Mouse (Mus musculus) limb, embryonic 12.5 days (tissue): ENCODE results near the gene Micu1. TPM values are rescaled to one million over a fixed set of nuclear protein-coding genes. Genes with fewer than 3 reads are reported as not detected.

Experiments
- ATAC-seq: fragments of 200-750 bp; cut with Nextera tagmentation; 2 replicates; pipeline ENCODE4 v1.8.0; 2017; ENCODE audit warnings: low read depth, moderate TSS enrichment; ENCODE audit not compliant: insufficient number of reproducible peaks, insufficient read depth, low FRiP score, low TSS enrichment
- H3K27ac ChIP-seq: fragments of 300-500 bp; sonication (generic); 2 replicates; pipeline ENCODE4 v1.5.1; 2016; ENCODE audit warnings: mild to moderate bottlenecking, moderate library complexity
- H3K27me3 ChIP-seq: fragments of 300-500 bp; sonication (generic); 2 replicates; pipeline ENCODE4 v1.6.1; 2016; ENCODE audit warnings: mild to moderate bottlenecking, moderate library complexity
- H3K36me3 ChIP-seq: fragments of 300-500 bp; sonication (generic); 2 replicates; pipeline ENCODE4 v1.6.1; 2016; ENCODE audit warnings: mild to moderate bottlenecking, moderate library complexity
- H3K4me1 ChIP-seq: fragments of 300-500 bp; sonication (generic); replicated peaks from 2 replicates; pipeline ENCODE4 v1.6.1; 2016
- H3K4me2 ChIP-seq: fragments of 300-500 bp; sonication (generic); 2 replicates; pipeline ENCODE4 v1.6.1; 2016; ENCODE audit warnings: mild to moderate bottlenecking, moderate library complexity
- H3K4me3 ChIP-seq: fragments of 300-500 bp; sonication (generic); replicated peaks from 2 replicates; pipeline ENCODE4 v1.5.1; 2016; ENCODE audit warnings: mild to moderate bottlenecking
- H3K9ac ChIP-seq: fragments of 300-500 bp; sonication (generic); replicated peaks from 2 replicates; pipeline ENCODE4 v1.6.1; 2016; ENCODE audit warnings: mild to moderate bottlenecking, moderate library complexity
- H3K9me3 ChIP-seq: fragments of 300-500 bp; sonication (generic); 2 replicates; pipeline ENCODE4 v1.6.1; 2016; ENCODE audit warnings: mild to moderate bottlenecking, moderate library complexity
- WGBS: fragments of 180-500 bp; shearing (Covaris S2); methylation state at CpG from one replicate; pipeline ENCODE4 v1.1.7; 2016; 5-methylcytosine and 5-hydroxymethylcytosine counted together
- polyA plus RNA-seq: library from polyadenylated mRNA; unstranded; fragments of >200 nt; fragmentation: Nextera tagmentation; extraction: Ambion mirVana; gene quantifications from 2 replicates; pipeline ENCODE4 v1.2.1, GENCODE M21; 2016

The Micu1 gene
- polyA plus RNA-seq, 1 experiment from 2014 or later: 80.5 TPM

DNA sequence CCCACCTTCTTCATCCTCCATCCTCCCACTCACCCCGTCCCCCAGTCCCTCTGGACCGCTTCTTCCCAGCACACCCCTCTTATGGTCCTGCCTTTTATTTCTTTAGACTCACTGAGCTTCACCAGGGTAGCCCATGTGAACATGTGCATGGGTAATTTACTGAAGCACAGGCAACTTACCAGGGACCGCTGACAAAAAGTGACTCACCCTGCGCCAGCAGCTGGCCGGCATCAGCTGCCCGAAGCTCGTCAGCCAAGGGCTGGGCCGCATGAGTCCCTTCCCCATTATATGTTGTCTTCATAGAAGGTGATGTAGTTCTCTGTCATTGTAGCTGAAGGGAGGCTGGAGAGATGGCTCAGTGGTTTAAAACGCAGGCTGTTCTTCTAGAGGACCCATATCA, 111.5 kb downstream of the Micu1 start:
- Histone ChIP-seq H3K4me2 (no peak overlapping the region), H3K4me1 (peaks cover 9% of the 10 kb centered on the region; the same call in 1 of the 2 replicates), H3K4me3 (no peak overlapping the region), H3K27me3 (no peaks in the 10 kb centered on the region), H3K36me3 (peaks cover 18% of the 10 kb centered on the region; the same call in 1 of the 2 replicates), H3K9me3 (no peaks in the 10 kb centered on the region), H3K27ac (no peak overlapping the region), H3K9ac (no peak overlapping the region)
- WGBS: 92% methylated on average over 9 of the region's 9 CpGs
- no peak for ATAC-seq

DNA sequence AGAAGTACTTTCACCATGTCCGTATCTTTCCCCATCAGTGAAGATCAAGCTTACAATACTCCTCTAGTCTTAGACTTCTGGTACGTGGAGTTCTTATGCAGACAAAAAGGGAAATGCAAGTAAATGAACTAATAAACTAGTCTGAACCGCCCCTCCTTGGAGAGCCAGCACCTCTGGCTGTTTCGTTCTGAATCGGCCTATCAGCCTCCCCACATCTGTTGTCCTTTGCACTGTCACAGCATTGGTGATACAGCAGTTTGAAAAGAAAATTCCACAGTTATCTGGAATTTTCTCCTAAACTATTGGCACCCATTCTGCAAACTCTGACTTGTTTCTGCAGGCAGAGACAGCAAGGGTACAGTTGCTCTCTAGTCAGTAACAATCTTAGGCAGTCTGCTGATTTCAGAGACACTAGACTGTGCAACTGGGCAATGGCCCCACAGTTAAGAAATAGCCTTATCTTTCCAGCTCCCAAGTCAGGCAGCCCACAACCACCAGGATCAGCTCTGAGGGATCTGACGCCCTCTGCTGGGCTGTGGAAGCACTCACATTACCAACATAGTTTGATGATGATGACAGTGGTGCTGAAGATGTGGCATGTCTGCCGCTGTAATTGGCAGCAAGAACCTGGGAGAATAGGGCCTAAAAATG, 112.4 kb downstream of the Micu1 start:
- 79% methylated on average over 7 of the region's 7 CpGs for WGBS
- no peak for ATAC-seq
- Histone ChIP-seq H3K9me3 (no peaks in the 10 kb centered on the region), H3K9ac (no peak overlapping the region), H3K27ac (no peak overlapping the region), H3K4me3 (no peak overlapping the region), H3K4me2 (no peak overlapping the region), H3K36me3 (peaks cover 18% of the 10 kb centered on the region; the same call in 1 of the 2 replicates), H3K27me3 (no peaks in the 10 kb centered on the region), H3K4me1 (peaks cover 9% of the 10 kb centered on the region; the same call in 1 of the 2 replicates)

DNA sequence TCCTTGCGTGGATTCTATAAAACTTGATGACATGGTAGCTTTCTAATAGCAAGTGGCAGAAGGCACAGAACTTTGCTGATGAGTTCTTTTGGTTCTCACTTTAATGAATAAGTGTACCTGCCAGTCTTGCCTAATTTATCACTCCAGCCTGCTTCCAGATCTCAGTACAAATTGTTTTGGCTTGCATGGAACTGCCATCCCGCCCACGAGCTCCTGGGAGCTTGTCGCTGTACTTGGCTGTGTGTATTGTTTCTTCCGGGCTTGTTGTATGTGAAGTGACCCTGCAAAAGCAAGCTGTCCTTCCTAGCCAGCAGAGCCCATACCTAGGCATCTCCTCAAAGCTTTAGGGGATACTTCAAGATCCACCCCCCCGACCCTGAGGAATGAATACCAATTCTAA, 114.3 kb downstream of the Micu1 start:
- no peak overlapping the region for H3K4me2 ChIP-seq
- H3K9ac ChIP-seq: no peak overlapping the region
- no peak for ATAC-seq
- H3K27ac ChIP-seq: no peak overlapping the region
- peaks cover 10% of the 10 kb centered on the region; the same call in 1 of the 2 replicates for H3K36me3 ChIP-seq
- H3K9me3 ChIP-seq: no peaks in the 10 kb centered on the region
- WGBS: 83% methylated on average over 6 of the region's 6 CpGs
- H3K4me1 ChIP-seq: peaks cover 9% of the 10 kb centered on the region; the same call in 1 of the 2 replicates
- H3K4me3 ChIP-seq: no peak overlapping the region
- H3K27me3 ChIP-seq: no peaks in the 10 kb centered on the region

DNA sequence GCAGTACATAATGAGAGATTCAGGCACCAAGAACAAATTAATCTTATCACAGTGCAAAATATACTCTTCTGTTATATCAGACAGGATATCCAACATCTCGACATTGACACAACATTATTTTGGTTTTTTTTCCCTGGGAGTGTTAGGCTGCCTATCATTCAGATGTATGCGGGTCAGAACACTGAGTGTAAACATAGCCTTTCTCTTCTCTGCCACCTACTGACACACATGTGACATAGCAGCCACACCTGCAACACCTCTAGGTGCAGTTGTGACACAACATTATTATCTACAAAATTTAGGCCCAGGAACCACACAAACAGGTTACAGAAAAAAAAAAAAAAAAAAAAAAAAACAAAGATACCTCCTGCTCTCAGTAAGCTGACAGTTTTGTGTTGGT, 115.3 kb downstream of the Micu1 start:
- no peaks in the 10 kb centered on the region for H3K9me3 ChIP-seq
- WGBS: 44% methylated on average over 2 of the region's 2 CpGs
- H3K36me3 ChIP-seq: peaks cover 8% of the 10 kb centered on the region; the same call in 1 of the 2 replicates
- no peak overlapping the region for H3K27ac ChIP-seq
- H3K27me3 ChIP-seq: no peaks in the 10 kb centered on the region
- H3K4me3 ChIP-seq: no peak overlapping the region
- ATAC-seq: no peak
- no peak overlapping the region for H3K4me2 ChIP-seq
- H3K4me1 ChIP-seq: peaks cover 9% of the 10 kb centered on the region; the same call in 1 of the 2 replicates
- no peak overlapping the region for H3K9ac ChIP-seq

DNA sequence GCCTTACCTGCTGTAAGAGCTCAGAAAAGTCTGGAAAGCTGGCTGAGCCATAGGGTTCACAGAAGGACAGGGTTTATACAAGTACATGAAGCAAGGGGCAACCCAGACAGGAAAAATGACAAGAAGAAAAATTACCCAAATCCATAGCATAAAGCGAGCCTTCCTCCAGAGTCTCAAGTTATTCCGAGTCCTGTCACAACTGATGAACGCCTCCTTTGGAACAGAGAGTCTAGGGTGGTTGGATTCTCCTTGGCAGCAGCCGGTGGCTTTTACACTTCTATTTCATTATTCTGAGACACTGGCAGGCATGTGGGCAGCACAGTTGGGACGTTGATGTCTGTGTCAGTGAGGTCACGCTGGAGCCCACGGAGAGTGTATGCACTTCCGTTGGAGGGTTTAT, 115.7 kb downstream of the Micu1 start:
- no peaks in the 10 kb centered on the region for H3K9me3 ChIP-seq
- peaks cover 8% of the 10 kb centered on the region; the same call in 1 of the 2 replicates for H3K36me3 ChIP-seq
- no peak overlapping the region for H3K9ac ChIP-seq
- peaks cover 9% of the 10 kb centered on the region; the same call in 1 of the 2 replicates for H3K4me1 ChIP-seq
- no peak for ATAC-seq
- H3K27ac ChIP-seq: no peak overlapping the region
- H3K4me3 ChIP-seq: no peak overlapping the region
- H3K4me2 ChIP-seq: no peak overlapping the region
- no peaks in the 10 kb centered on the region for H3K27me3 ChIP-seq
- WGBS: 91% methylated on average over 8 of the region's 8 CpGs

DNA sequence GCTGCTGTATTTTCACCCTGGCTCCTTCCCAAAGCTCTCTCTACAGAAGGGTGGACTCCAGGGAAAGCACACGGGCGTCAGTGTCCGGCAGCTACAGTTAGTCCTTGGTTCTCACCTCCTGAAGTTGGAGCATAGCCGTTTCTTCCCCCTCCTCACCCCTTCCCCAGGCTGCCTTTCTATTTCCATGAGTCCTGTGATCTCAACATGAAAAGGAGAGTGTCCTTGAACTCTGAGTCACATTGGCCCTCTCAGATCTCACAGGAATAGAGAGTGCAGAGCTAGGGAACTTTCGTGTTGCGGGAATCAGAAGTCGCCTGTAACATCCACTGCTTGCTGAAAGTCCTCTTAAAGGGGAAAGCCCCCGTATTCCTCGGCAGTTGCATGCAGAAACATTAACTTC, 116.9 kb downstream of the Micu1 start:
- H3K4me2 ChIP-seq: no peak overlapping the region
- H3K27ac ChIP-seq: no peak overlapping the region
- no peak overlapping the region for H3K9ac ChIP-seq
- no peak for ATAC-seq
- H3K9me3 ChIP-seq: no peaks in the 10 kb centered on the region
- no peaks in the 10 kb centered on the region for H3K27me3 ChIP-seq
- 77% methylated on average over 9 of the region's 9 CpGs for WGBS
- H3K4me1 ChIP-seq: peaks cover 4% of the 10 kb centered on the region; the same call in 1 of the 2 replicates
- no peak overlapping the region for H3K4me3 ChIP-seq
- peaks cover 4% of the 10 kb centered on the region; the same call in 1 of the 2 replicates for H3K36me3 ChIP-seq

DNA sequence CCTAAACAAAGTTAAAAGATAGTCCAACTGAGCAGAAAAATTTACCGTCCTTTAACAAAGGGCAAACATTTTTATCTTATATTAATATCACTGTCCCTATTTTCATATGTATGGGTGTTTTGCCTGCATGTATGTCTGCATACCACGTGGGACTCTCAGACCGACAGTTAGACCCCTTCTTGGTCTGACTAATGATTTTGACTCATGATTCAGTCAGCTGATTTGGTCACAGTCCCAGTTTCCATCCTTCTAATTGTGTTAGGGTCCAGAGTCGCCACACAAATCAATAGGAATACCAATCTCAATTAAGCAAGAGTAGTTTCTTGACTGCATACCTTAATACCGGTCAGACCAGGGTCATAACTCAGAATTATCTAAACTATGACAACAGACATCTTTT, 118.6 kb downstream of the Micu1 start:
- H3K9ac ChIP-seq: no peak overlapping the region
- H3K4me1 ChIP-seq: peaks cover 4% of the 10 kb centered on the region; the same call in 1 of the 2 replicates
- no peak overlapping the region for H3K4me3 ChIP-seq
- ATAC-seq: no peak
- H3K27me3 ChIP-seq: no peaks in the 10 kb centered on the region
- H3K36me3 ChIP-seq: peaks cover 4% of the 10 kb centered on the region; the same call in 1 of the 2 replicates
- no peak overlapping the region for H3K4me2 ChIP-seq
- H3K27ac ChIP-seq: no peak overlapping the region
- no peaks in the 10 kb centered on the region for H3K9me3 ChIP-seq
- WGBS: 89% methylated on average over 5 of the region's 5 CpGs

DNA sequence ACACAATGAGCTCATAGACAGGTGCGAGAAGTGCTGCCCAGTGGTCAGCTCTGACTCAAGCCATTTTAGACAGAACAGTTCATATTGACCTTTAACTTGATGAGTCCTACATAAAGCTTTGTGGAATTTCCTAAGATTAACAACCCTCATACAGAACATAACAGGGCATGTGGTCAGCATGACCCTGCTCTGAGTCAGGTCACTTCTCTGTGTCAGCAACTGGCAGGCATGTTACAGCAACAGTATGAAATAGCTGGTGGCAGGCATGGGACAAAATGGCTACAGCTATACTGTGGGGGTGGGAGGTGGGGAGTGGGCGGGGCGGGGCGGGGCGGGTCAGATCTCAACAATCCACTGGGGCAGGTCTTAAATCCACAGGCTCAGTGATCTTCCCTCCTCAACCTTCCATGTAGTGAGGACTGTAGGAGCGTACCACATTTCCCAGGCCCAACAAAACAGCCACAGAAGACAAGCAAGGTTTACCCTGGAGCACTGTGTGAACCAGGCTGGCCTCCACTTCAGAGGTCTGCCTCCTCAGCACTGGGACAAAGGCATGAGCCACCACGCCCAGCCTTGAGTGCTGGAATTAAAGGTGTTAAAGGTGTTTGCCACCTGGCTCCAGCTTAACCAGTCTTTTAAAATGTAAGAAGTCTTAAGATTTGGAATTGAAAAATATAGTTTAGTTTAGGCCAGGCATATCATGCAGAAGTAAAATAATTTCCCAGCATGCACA, 119.2 kb downstream of the Micu1 start:
- Histone ChIP-seq H3K36me3 (peaks cover 4% of the 10 kb centered on the region; the same call in 1 of the 2 replicates), H3K9me3 (no peaks in the 10 kb centered on the region), H3K4me2 (no peak overlapping the region), H3K4me3 (no peak overlapping the region), H3K4me1 (no peaks in the 10 kb centered on the region; the same call in 1 of the 2 replicates), H3K27ac (0 out of 2 replicates have a peak overlapping the region, but pooled peaks have one; percentile 50), H3K27me3 (no peaks in the 10 kb centered on the region), H3K9ac (no peak overlapping the region)
- 92% methylated on average over 6 of the region's 7 CpGs for WGBS
- no peak for ATAC-seq

DNA sequence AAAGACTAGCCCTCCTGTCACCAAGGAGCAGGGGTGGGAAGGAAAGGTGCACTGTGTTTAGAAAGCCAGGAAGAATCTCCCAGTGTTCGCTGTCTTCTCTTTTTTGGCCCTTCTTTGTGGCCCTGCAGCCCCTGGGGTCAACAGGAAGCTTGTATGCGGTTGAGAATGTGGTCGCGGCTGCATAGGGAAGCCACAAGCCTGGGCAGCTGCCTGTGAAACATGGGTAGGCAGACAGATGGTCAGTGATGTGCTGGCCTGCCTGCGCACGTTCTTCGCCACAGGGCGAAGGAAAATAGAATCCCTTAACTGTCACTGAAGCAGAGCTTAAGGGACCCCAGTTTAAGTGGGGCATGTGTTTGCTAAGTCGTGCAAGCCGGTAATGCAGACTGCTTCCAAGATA, 120.6 kb downstream of the Micu1 start:
- H3K27ac ChIP-seq: no peak overlapping the region
- H3K27me3 ChIP-seq: no peaks in the 10 kb centered on the region
- H3K4me3 ChIP-seq: no peak overlapping the region

DNA sequence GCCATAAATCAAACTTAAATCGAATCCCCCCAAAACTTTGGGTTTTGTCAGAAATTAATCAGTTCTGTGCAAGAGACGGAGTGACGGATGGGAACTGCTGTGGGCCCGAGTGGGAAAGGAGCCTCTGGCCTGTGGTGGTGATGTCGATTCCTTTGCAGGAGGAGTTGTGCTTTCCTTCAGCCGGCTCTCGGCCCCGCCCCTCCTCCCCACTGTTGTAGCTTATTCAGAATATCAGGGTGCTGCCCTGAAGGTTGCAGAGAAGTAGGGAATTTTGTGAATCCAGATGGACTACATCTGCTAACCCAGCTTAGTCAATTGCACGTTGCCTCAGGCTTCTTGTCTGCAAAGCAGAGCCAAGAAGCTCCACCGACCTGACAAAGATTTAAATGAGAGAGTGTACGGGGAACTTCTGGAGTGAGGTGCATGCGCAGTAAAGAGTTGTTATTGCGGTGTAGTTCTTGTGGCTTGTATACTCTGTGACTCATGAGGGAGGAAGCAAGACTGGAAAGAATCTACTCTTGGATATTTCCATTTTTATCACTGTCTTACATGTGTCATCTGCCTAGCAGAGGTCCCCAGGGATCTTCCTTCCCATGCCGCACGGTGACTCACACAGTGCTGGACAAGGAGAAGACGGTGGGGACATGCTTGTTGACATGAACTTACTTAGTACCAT, 123.0 kb downstream of the Micu1 start:
- Histone ChIP-seq H3K36me3 (peaks cover 32% of the 10 kb centered on the region), H3K9me3 (peaks cover 6% of the 10 kb centered on the region; the same call in 1 of the 2 replicates), H3K27ac (0 out of 2 replicates have a peak overlapping the region, but pooled peaks have one; percentile 45), H3K4me3 (no peak overlapping the region), H3K9ac (no peak overlapping the region), H3K27me3 (no peaks in the 10 kb centered on the region), H3K4me1 (no peaks in the 10 kb centered on the region; the same call in 1 of the 2 replicates), H3K4me2 (no peak overlapping the region)
- 80% methylated on average over 16 of the region's 16 CpGs for WGBS
- no peak for ATAC-seq

More for the DNA sequence above, 120.6 kb downstream of the Micu1 start:
- Histone ChIP-seq H3K9me3 (no peaks in the 10 kb centered on the region), H3K4me2 (no peak overlapping the region), H3K9ac (no peak overlapping the region), H3K4me1 (no peaks in the 10 kb centered on the region; the same call in 1 of the 2 replicates), H3K36me3 (peaks cover 13% of the 10 kb centered on the region)
- WGBS: 86% methylated on average over 10 of the region's 10 CpGs
- no peak for ATAC-seq

DNA sequence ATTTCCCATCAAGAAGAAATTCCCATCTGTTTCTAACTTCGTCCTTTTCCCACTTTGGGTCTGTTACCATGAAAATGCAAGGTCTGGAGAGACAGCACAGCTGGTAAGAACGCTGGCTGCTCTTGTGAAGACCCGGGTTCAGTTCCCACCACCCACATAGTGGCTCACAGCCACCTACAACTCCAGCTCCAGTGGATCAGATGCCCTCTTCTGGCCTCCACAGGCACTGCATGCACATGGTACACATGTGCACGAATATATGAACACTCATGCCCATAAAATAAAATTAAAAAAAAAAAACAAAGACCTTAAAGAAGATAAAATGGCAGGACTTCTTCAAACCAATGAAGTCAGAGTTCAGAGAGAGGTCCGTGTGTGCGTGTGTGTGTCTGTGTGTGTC, 127.6 kb downstream of the Micu1 start:
- peaks cover 6% of the 10 kb centered on the region; the same call in 1 of the 2 replicates for H3K9me3 ChIP-seq
- 95% methylated on average over 6 of the region's 6 CpGs for WGBS
- H3K27ac ChIP-seq: no peak overlapping the region
- no peak overlapping the region for H3K9ac ChIP-seq
- H3K4me3 ChIP-seq: no peak overlapping the region
- ATAC-seq: no peak
- no peaks in the 10 kb centered on the region for H3K27me3 ChIP-seq
- H3K36me3 ChIP-seq: peaks cover 50% of the 10 kb centered on the region
- no peak overlapping the region for H3K4me2 ChIP-seq
- H3K4me1 ChIP-seq: no peaks in the 10 kb centered on the region
